Mouse (Mus musculus): ENCODE data around the gene Gabrd.

DNA sequence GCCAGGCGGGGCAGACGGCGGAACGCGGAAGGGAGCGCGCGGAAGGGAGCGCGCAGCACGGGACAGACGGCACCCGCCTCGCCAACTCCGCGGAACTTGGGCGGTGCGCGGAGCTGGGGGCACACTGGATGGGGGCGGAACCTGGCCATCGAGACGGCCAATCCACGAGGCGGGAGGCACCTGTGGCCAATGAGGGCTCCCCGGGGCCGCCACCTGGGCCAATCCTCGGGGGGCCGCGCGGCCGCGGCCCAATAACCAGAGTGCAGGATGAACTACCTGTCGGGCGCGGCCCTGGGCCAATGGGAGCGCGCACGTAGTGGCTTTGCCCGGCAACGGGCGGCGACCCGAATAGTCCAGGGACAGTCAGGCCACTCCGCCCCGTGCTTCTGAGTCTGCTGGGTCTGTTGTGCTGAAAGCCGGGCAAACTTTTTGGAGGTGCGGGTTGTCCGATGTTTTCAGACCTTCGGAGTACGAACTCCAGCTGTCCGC lies 36.6 kb downstream of the Gabrd start, which contains the start of gene Prkcz:
- TF ChIP-seq CTCF (IDR thresholded peaks at IDR 0.05) (no peak), EP300 (IDR thresholded peaks at IDR 0.05) (no peak)
